Mouse (Mus musculus) right cerebral cortex, postnatal 14 days (tissue): ENCODE data around the gene Strn.
"Not testable (repeated sequence)": the region's sequence is repeated elsewhere in the genome, so short reads cannot be mapped to it uniquely, and the experiment has no call there.

Experiments
- DNase-seq: peaks from one replicate; pipeline ENCODE4 v3.0.0; 2022

Gene Strn

GRCm38 (mm10) chr17:78708422-78708821 is 28.6 kb downstream of the Strn start:
- DNase-seq = no peak

- no peak for DNase-seq
Measured at GRCm38 (mm10) chr17:78702988-78703387, 34.0 kb downstream of the Strn start.

- no peak for DNase-seq
Measured at GRCm38 (mm10) chr17:78698965-78699364, 38.0 kb downstream of the Strn start.

- no peak for DNase-seq
Measured at GRCm38 (mm10) chr17:78697462-78697861, 39.5 kb downstream of the Strn start.

DNA sequence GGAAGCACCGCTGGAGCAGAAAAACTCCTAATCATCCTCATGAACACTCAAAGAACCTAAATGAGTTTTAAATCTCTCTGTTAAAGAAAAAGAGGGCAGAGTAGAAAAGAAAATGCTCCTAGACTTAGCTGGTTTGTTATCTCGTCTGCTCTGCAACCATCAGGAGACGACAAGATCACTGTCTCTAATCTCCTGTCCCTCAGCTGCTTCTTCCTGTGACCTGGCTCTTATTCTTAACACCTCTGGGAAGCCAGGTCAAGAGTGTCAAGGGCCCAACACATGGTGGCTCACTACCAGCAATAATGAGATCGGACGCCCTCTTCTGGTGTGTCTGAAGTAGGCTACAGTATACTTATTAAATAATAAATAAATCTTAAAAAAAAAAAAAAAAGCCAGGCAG is 40.1 kb downstream of the Strn start:
- DNase-seq = no peak

- DNase-seq = not testable (repeated sequence)
Measured at GRCm38 (mm10) chr17:78689231-78689630, 47.8 kb downstream of the Strn start.

- DNase-seq = no peak
Measured at GRCm38 (mm10) chr17:78687971-78688370, 49.0 kb downstream of the Strn start.

GRCm38 (mm10) chr17:78685004-78685403 is 52.0 kb downstream of the Strn start:
- DNase-seq = no peak

GRCm38 (mm10) chr17:78682351-78682750 is 54.6 kb downstream of the Strn start:
- DNase-seq = no peak

- DNase-seq = no peak
Measured at GRCm38 (mm10) chr17:78679503-78679902, 57.5 kb downstream of the Strn start.

DNA sequence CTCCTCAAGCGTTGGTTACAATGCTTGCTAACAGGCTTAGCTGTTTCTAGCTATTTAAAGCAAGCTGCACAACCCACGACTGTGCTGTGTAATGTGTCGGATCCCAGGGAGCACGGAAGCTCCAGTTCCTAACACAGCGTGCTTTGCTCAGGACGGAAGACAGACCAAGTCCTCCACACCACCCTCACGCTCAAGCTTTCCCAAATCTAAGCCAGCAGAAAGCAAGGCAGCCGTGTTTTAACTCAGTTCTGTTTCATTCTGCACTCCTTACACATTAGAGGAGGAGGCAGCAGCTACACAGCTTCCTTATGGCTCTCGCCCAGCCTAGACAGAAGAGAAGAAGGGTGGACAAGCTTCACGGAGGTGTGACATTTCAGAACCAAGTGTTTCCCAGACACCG is 60.2 kb downstream of the Strn start:
- DNase-seq = peak; percentile 17

DNA sequence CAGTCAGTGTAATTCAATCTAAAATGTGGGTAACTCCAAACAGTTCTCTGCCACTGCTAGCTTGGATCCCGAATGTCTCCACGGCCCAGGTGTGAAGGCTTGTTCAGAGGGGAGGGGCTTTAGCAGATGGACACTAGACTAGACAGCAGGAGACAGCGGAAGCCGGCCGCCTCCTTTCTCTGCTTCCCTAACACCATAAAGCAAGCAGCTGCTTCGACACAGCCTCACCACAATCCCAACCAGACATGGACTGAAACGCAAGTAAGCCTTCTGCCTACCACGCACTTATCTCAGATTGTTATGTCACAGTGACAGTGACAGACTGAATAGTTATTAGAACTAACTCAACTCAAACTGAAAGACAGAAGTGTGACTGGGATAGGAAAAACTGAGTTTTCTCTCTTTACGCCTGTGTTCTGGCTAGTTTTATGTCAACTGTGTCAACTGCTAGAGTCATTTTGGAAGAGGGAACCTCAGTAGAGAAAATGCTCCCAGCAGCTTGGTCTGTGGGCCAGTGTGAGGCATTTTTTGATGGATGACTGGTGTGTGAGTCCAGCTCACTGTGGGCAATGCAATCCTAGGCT is 71.9 kb downstream of the Strn start:
- DNase-seq = no peak

- DNase-seq = no peak
Measured at GRCm38 (mm10) chr17:78654841-78655240, 82.2 kb downstream of the Strn start.

- no peak for DNase-seq
Measured at GRCm38 (mm10) chr17:78643853-78644475, 93.0 kb downstream of the Strn start.

- DNase-seq = no peak
Measured at GRCm38 (mm10) chr17:78642259-78642658, 94.7 kb downstream of the Strn start.

DNA sequence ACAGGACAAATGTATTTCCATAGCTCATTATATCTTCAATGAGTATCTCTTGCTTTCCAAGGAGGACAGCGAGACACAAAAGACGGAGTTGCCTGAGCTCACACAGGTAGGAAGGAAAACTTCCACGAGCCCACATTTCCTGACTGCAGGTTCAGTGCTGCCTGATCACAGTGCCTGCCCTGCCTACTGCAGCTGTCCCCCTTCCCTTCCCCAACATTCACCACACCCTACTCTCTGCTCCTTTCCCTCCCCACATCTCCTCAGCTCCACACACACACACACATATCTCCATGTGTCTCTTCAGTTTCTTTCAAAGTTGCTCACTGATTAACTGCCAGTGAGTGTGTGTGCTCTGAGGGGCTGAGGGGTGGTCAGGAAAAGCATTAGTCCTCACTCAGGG is 96.6 kb downstream of the Strn start:
- DNase-seq = no peak

DNA sequence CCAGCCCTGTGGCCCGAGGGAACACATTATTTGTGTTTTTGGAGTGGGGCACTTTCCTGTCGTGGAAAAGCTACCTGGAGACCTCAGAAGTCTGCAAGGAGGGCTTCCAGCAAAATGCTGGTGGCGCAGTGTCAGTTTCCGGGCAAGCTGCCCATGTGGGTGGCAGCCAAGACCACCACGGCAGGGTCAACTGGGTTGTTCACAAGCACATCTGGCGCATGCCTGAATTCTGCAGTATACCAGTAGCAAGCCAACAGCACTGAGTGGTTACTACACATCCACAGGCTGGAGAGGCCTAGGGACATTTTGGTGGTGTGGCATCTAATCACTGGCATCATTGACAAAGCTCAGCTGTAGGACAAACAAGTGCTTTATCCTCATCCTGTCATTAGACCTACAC is 97.9 kb downstream of the Strn start:
- DNase-seq = no peak

DNA sequence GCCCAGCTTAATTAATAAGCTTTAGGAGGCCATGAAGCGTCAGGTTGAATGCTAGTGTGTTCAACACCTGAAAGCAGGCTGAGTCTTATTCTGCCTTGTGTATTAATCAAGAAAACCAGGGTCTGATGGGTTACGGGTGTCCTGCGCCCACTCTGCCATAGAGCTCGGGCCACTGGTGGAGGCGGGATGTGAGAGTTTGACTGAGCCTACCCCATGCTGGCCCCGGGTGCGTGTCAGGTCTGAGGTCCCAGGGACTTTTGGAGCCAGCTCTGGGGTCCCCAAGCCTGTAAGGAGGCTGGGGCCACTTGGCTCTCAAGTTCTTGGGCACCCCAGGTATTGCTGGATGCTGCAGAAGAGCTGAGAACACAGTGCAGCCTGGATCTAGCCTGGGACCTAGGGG is 99.9 kb downstream of the Strn start:
- DNase-seq = no peak

- no peak for DNase-seq
Measured at GRCm38 (mm10) chr17:78635616-78636015, 101.4 kb downstream of the Strn start.

DNA sequence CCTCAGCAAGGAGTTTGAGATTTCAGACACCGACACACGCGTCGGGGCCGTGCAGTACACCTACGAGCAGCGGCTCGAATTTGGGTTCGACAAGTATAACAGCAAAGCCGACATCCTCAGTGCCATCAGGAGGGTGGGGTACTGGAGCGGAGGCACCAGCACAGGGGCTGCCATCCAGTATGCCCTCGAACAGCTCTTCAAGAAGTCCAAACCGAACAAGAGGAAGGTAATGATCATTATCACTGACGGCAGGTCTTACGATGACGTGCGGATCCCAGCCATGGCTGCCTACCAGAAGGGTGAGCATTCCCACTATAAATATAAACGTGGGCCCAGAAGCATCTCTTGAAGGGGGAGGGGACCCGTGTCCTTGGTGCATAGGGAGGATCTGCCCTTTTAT is 112.1 kb downstream of the Strn start:
- no peak for DNase-seq

- DNase-seq = no peak
Measured at GRCm38 (mm10) chr17:78621863-78622262, 115.1 kb downstream of the Strn start.

GRCm38 (mm10) chr17:78620740-78621139 is 116.3 kb downstream of the Strn start:
- no peak for DNase-seq

DNA sequence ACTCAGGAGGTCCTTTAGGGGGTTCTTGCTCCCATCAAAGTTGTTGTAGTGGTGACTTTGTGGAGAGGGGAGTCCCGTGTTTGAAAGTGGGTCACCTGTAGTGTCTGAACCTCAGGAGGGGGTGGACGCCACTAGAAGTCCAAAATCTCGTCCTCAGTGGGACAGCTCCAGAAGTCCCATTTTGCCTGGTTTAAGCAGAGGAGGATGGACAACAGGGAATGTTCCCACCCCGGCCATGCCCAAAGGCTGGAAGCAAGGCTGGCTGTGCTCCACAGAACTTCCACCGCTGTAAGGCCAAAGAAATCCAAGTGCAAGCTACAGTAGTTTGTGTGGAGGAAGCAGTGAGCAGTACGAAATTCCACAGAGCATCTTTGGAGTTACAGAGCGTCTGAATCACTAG is 117.0 kb downstream of the Strn start:
- no peak for DNase-seq

- DNase-seq = no peak
Measured at GRCm38 (mm10) chr17:78618164-78618693, 118.8 kb downstream of the Strn start.

DNA sequence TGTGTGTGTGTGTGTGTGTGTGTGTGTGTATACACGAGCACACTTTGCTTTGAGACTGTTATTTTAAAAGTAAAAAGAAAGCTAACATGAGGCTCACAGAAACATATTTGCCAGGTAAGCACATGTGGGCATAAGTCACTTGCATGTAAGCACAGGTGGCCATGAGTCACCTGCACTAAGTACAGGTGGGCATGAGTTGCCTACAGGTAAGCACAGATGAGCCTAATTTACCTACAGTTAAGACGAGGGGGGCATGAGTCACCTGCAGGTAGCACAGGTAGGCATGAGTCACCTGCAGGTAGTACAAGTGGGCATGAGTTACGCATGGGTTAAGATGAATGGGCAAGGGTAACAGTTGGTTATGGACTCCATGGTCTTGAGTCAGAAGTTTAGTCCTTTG is 121.9 kb downstream of the Strn start:
- no peak for DNase-seq
